Mouse (Mus musculus): ENCODE measurements around the gene Cbx1.

GRCm38 (mm10) chr11:96781425-96781824 lies 7.5 kb upstream of the Cbx1 start:
- TF ChIP-seq GATA1 (IDR thresholded peaks at IDR 0.05; ENCODE audit: borderline replicate concordance, low read length) (no peak), FLI1 (IDR thresholded peaks at IDR 0.05; ENCODE audit: low read length) (no peak)
